Mouse (Mus musculus) brown adipose tissue, adult 24 weeks (tissue): ENCODE results near the gene Pakap. TPM values are rescaled to one million over a fixed set of nuclear protein-coding genes. Genes with fewer than 3 reads are reported as not detected.

Experiments
- polyA plus RNA-seq: library from polyadenylated mRNA; stranded (reverse); fragments of >200 nt; gene quantifications from 2 replicates; pipeline ENCODE4 v1.2.4, GENCODE M21; 2012; ENCODE audit not compliant: missing spikeins, insufficient read depth, insufficient read length

The Pakap gene
- polyA plus RNA-seq, 1 experiment: 30.1 TPM

Other genes with a start within 250 kb of the Pakap start
- gene Palm2, start 133.9 kb upstream of the Pakap start, polyA plus RNA-seq: 11.2 and 17.0 TPM in 2 replicates
- 30.6 and 41.6 TPM in 2 replicates for gene Akap2, start 149.5 kb downstream of the Pakap start, polyA plus RNA-seq